Mouse (Mus musculus) natural killer cell, adult 2 months (primary cell): ENCODE measurements around the gene Ntn5.
"Not testable (repeated sequence)": the region's sequence is repeated elsewhere in the genome, so short reads cannot be mapped to it uniquely, and the experiment has no call there.

Experiments
- DNase-seq, 2 experiments: peaks; one replicate each; pipeline ENCODE4 v3.0.0; 2022; ENCODE audit warnings: low spot score in 2 of 2

Ntn5 gene

GRCm38 (mm10) chr7:45660746-45661478 is 22.9 kb upstream of the Ntn5 start:
- no peak for DNase-seq

GRCm38 (mm10) chr7:45661702-45662101 is 22.1 kb upstream of the Ntn5 start:
- DNase-seq: not testable (repeated sequence)

DNA sequence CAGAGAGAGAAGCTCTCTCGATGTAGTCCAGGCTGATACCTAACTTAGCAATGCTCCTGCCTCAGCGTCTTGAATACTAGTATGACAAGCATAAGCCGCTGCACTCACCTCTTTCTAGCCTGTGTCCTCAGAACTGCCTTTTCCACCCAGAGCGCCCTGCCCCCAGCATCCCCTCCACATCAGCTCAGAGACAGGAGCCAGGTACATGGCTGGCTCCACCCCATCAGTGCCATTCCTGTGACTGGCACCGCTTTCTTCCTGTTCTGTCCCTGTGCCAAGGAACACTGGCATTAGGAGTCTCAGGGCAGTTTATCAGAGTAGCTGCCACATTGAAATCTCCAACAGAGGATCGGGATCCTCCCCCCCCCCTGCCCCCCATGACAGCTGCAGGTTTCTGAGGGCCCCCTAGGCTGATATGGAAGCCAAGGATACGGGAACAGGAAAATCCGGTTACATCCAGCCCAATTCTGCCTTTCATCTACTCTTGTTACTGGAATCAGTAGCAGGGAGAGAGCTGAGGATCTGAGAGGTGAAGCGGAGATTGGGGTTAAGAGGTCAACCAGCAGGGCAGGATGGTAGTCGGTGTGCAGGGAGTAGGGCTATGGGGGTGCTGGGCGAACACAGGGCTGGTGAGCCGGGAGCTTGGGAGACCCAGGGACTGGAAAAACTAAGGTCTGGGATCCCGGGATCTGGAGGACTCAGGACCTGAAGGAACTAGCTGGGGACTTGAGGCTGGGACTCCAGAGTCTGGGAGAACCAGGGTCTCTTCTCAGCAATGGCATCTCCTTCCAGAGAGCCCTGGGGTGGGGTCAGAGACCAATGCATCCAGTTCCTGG is 18.3 kb upstream of the Ntn5 start:
- DNase-seq: no peak

- no peak for DNase-seq
Measured at GRCm38 (mm10) chr7:45666161-45666560, 17.7 kb upstream of the Ntn5 start, which contains the start of gene Fut2. Fut2 (minus strand) TSS chr7:45666394.

GRCm38 (mm10) chr7:45667761-45668160 is 16.1 kb upstream of the Ntn5 start:
- DNase-seq: no peak

DNA sequence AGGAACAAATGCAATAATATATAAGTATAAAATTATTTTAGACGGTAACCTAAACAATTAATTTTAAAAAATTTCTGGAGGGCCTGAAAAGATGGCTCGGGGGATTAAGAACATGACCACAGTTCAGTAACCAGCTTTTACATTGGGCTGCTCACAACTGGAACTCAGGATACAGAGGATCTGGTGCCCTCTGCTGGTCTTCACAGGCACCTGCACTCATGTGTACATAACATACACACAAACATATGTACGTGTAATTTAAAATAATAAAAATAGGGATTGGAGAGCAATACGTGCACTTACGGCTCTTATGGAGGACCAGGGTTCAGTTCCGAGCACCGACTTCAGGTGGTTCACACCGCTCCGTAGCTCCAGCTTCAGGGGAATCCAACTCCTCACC is 14.9 kb upstream of the Ntn5 start:
- no peak for DNase-seq

GRCm38 (mm10) chr7:45677627-45678295 is 6.1 kb upstream of the Ntn5 start:
- no peak for DNase-seq

DNA sequence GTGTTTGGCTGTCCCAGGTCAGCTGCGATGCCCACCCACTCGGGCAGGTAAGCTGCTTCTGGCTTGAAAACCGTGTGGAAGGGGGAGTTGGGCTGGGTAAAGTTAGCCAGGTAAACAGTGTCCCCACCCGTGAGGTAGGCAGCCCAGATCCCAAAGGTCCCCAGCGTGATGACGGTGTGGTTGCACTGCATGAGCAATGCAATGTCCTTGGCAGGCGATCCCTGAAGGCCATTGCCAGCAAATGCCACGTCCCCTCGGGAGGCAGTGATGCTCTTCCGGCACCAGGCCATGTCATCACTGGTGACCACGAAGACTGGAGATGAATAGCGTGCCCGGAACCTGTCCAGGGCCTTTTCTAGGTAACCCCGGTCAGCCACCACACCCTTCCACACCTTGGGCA is 5.3 kb upstream of the Ntn5 start:
- no peak for DNase-seq

- no peak for DNase-seq
Measured at GRCm38 (mm10) chr7:45679966-45680621, 3.7 kb upstream of the Ntn5 start.

- peak in 1 of 2 experiments; percentile 66 for DNase-seq
Measured at GRCm38 (mm10) chr7:45681046-45681736, 2.6 kb upstream of the Ntn5 start.

GRCm38 (mm10) chr7:45682144-45683126 is 1.4 kb upstream of the Ntn5 start:
- DNase-seq: peak; percentile 53 to 77

DNA sequence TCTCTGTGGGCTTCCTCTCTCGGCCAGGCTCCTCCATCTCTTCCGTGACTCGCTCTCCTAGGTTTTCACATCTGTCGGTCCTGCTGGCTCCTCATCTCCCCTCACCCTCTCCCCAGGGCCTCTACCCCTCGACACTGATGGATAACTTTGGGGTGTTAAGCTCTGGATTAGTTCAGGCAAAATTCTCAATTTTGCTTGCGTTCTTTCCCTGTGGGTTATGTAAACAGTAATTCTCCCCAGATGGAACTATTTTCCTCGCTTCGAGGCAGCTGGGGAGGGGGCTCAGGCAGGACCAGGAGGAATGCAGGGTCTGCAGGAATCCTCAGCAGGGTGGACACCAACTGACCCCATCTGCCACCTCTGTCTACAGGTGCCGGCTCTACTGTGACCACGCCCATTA is 2.0 kb downstream of the Ntn5 start:
- DNase-seq: no peak

DNA sequence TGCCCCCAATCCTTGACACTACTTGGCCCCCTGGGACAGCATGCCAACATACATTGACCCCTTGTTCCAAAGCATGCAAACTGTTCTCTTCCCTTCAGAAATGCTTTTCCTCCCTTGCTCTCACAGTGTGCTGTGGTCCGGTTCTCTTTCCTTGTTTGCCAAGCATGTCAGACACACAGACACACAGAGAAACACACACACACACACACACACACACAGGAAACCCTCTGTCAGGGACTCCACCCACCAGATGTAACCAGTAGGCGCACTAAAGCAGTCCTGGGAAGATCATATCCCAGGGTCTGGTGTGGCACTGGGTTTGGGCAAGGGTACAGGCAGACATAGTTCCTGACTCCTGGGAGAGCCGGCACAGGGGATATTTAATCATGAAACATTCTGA is 3.0 kb downstream of the Ntn5 start:
- no peak for DNase-seq

DNA sequence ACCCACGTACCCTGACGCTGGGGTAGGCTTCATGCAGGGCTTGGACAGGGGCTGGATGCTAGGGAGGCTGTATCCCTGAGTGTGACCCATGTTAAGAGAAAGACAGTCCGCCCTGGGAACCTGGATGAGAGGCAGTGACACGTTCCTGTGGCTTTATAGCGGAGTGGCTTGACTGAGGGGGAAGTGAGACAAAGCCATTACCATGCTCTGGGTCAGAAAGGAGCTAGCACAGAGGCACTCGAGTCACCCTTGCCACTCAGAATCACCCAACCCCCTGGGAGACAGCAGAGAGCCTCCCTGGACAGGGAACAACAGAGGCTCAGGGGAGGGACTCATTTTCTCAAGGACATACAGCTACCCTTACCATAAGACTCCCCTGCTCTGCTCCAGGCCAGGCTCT is 5.3 kb downstream of the Ntn5 start:
- DNase-seq: no peak

DNA sequence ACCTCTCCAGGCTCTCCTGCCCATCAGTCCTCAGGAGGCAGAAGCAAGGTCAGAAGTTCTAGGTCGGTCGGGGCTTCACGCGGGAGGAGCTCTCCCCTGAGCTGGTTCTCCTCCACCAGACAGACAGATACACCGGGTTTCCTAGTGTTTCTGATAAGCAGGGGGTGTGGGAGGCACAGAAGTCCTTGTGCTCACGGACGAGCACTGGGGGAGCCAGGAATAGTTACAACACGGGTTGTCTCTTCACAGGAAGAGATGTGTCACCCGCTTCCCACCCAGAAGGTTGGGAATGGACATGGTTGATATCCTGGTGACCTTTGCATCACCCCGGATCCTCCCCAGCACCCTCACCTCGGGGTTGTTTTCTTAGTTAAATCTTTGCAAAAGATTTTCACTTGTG is 6.0 kb downstream of the Ntn5 start:
- no peak for DNase-seq

DNA sequence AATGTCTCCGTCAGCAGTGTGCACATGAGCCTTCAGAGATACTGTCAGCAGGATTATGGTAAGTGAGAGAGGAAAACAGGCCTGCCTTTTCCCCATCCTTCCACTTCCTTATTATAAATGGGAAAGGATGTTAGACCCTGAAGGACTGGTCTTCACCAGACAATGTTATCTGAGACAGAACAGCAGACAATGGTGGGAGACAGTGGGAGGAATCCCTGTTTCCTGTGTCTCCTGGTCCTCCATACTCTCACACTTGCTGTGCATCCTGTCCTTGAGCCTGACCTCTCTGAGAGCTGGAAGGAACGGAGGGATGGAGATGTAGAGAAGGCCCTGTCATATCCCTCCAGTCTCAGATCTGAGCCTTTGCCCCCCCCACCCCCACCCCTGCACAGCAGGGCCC is 8.5 kb downstream of the Ntn5 start:
- no peak for DNase-seq

DNA sequence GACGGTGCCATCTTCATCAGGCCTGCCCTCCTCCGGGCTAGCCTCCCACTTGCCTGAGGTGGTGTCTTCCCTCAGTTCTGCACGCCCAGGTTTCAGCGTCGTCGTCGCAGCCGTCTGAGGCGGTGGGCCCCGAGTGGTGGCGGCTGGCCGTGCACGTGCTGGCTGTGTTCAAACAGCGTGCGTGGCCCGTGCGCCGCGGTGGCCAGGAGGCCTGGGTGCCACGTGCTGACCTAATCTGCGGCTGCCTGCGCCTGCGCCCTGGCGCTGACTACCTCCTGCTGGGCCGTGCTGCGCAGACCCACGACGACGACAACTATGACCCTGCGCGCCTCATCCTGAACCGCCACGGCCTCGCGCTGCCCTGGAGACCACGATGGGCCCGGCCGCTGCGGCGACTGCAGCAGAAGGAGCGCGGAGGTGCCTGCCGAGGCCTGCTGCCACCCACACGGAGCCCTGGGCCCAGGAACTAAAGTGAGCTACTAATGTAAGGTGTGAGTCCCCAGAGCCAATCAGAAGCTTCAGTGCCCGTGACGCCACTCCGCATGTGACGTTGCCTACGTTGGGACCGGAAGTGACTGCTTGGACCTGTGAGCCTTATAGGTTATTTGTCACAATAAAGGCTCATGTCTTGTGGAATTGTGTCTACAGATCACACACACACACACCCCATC is 10.2 kb downstream of the Ntn5 start, which contains the start of gene Sec1:
TSS of gene Sec1 (minus strand) at position 482 of the 671 bp plus-strand sequence.
- DNase-seq: no peak

DNA sequence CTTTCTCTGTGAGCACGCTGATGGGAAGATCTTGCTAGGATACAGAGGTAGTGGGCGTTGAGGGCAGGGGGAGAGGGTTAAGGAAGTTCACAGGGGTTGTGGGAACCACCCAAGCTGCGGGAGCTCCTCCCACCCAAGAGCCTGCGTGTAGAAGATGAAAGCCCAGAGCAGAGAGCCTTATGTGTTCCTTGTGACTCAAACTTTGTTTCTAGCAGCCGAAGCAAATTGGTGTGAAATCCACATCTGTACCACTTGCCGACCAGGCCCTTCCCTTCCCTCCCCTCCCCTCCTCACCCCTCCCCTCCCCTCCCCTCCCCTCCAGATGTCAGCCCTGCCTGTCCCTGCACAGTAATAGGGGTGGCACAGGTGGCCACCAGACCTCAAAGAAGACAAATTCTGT is 11.3 kb downstream of the Ntn5 start:
- DNase-seq: no peak

DNA sequence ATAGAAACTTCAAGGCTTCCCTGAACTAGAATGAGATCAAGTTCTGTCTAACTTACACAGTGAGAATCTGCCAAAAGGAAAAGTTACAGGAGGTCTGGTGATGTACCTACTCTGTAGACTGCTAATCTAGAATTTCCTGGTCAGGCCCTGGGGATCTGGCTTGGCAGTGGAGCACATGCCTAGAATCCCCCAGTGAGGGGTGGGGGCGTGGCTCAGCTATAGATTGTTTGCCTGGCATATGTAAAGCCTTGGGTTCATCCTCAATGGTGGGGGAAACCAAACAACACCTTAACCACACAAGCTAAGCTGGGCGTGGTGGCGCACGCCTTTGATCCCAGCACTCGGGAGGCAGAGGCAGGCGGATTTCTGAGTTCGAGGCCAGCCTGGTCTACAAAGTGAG is 14.1 kb downstream of the Ntn5 start:
- no peak for DNase-seq
